Mouse (Mus musculus) intestine, embryonic 16.5 days (tissue): ENCODE measurements around the gene Hmx1. TPM values are rescaled to one million over a fixed set of nuclear protein-coding genes. Genes with fewer than 3 reads are reported as not detected.
A peak's percentile ranks its signal among the peaks of the same experiment; 100 is the strongest.

Experiments
- ATAC-seq: fragments of 200-750 bp; cut with Nextera tagmentation; 2 replicates; pipeline ENCODE4 v1.8.0; 2017; ENCODE audit warnings: moderate TSS enrichment, moderate library complexity
- H3K27ac ChIP-seq: fragments of 300-500 bp; sonication (generic); 2 replicates; pipeline ENCODE4 v1.5.1; 2014; ENCODE audit warnings: mild to moderate bottlenecking, low read length
- H3K27me3 ChIP-seq: fragments of 300-500 bp; sonication (generic); replicated peaks from 2 replicates; pipeline ENCODE4 v1.6.1; 2014; ENCODE audit warnings: low read length, control low read depth, mixed read lengths; ENCODE audit not compliant: control insufficient read depth, insufficient read depth
- H3K36me3 ChIP-seq: fragments of 300-500 bp; sonication (generic); 2 replicates; pipeline ENCODE4 v1.6.1; 2014; ENCODE audit warnings: low read length, control low read depth; ENCODE audit not compliant: control insufficient read depth, insufficient read depth
- H3K4me1 ChIP-seq: fragments of 300-500 bp; sonication (generic); 2 replicates; pipeline ENCODE4 v1.6.1; 2014; ENCODE audit warnings: low read length, control low read depth, mixed read lengths; ENCODE audit not compliant: control insufficient read depth, insufficient read depth
- H3K4me2 ChIP-seq: fragments of 300-500 bp; sonication (generic); 2 replicates; pipeline ENCODE4 v1.6.1; 2014; ENCODE audit warnings: low read depth, low read length, control low read depth
- H3K4me3 ChIP-seq: fragments of 300-500 bp; sonication (generic); 2 replicates; pipeline ENCODE4 v1.5.1; 2014; ENCODE audit warnings: mild to moderate bottlenecking, low read length
- H3K9ac ChIP-seq: fragments of 300-500 bp; sonication (generic); 2 replicates; pipeline ENCODE4 v1.6.1; 2014; ENCODE audit warnings: low read depth, low read length
- H3K9me3 ChIP-seq: fragments of 300-500 bp; sonication (generic); 2 replicates; pipeline ENCODE4 v1.6.1; 2016; ENCODE audit warnings: low read length, control low read depth; ENCODE audit not compliant: control insufficient read depth
- WGBS: fragments of 180-500 bp; shearing (Covaris S2); extraction: QIAGEN DNeasy Blood & Tissue Kit; methylation state at CpG from one replicate; pipeline ENCODE4 v1.1.7; 2014; 5-methylcytosine and 5-hydroxymethylcytosine counted together
- polyA plus RNA-seq: library from polyadenylated mRNA; unstranded; fragments of >200 nt; fragmentation: Nextera tagmentation; extraction: Ambion mirVana; gene quantifications from 2 replicates; pipeline ENCODE4 v1.2.1, GENCODE M21; 2015

Gene Hmx1
- not detected in 2 replicates for polyA plus RNA-seq

GRCm38 (mm10) chr5:35388491-35389111, at the start of gene Hmx1:
Gene Hmx1 (plus strand): TSS chr5:35389108.
- ATAC-seq: peak; percentile 84
- H3K4me3 ChIP-seq: peak within 1 kb of the TSS; percentile 57
- H3K4me2 ChIP-seq: peak within 1 kb of the TSS; percentile 78
- peaks cover 19% of the 10 kb centered on the region for H3K4me1 ChIP-seq
- H3K27ac ChIP-seq: no peak within 1 kb of the TSS
- under 1% methylated on average over 66 of the region's 71 CpGs for WGBS
- H3K9me3 ChIP-seq: no peaks in the 10 kb centered on the region
- H3K9ac ChIP-seq: peak within 1 kb of the TSS; percentile 24; the same call in 1 of the 2 replicates
- H3K27me3 ChIP-seq: peaks cover 98% of the 10 kb centered on the region
- H3K36me3 ChIP-seq: no peaks in the 10 kb centered on the region

- Histone ChIP-seq H3K36me3 (no peaks in the 10 kb centered on the region), H3K4me1 (no peaks in the 10 kb centered on the region), H3K27me3 (no peaks in the 10 kb centered on the region), H3K27ac (no peak overlapping the region), H3K9me3 (no peaks in the 10 kb centered on the region), H3K4me3 (no peak overlapping the region), H3K4me2 (no peak overlapping the region), H3K9ac (no peak overlapping the region)
- 76% methylated on average over 3 of the region's 3 CpGs for WGBS
- ATAC-seq: no peak
These were observed 43.8 kb upstream of the Hmx1 start for GRCm38 (mm10) chr5:35345084-35345483.

- H3K9me3 ChIP-seq: no peaks in the 10 kb centered on the region
- 20% methylated on average over 3 of the region's 3 CpGs for WGBS
- no peak overlapping the region for H3K4me3 ChIP-seq
- no peak overlapping the region for H3K4me2 ChIP-seq
- no peaks in the 10 kb centered on the region for H3K27me3 ChIP-seq
- no peak overlapping the region for H3K27ac ChIP-seq
- H3K4me1 ChIP-seq: no peaks in the 10 kb centered on the region
- no peak for ATAC-seq
- no peak overlapping the region for H3K9ac ChIP-seq
- no peaks in the 10 kb centered on the region for H3K36me3 ChIP-seq
These were observed 40.1 kb upstream of the Hmx1 start for GRCm38 (mm10) chr5:35348794-35349193.

GRCm38 (mm10) chr5:35357544-35358440, 31.1 kb upstream of the Hmx1 start:
- Histone ChIP-seq H3K27ac (no peak overlapping the region), H3K4me1 (no peaks in the 10 kb centered on the region), H3K36me3 (no peaks in the 10 kb centered on the region), H3K9me3 (no peaks in the 10 kb centered on the region), H3K27me3 (no peaks in the 10 kb centered on the region; the same call in 1 of the 2 replicates), H3K9ac (no peak overlapping the region), H3K4me2 (no peak overlapping the region), H3K4me3 (no peak overlapping the region)
- no peak for ATAC-seq
- 45% methylated on average over 9 of the region's 9 CpGs for WGBS

- ATAC-seq: peak; percentile 48; the same call in 1 of the 2 replicates
- H3K27me3 ChIP-seq: peaks cover 11% of the 10 kb centered on the region
- H3K9me3 ChIP-seq: no peaks in the 10 kb centered on the region
- no peak overlapping the region for H3K27ac ChIP-seq
- no peak overlapping the region for H3K4me2 ChIP-seq
- WGBS: 45% methylated on average over 8 of the region's 8 CpGs
- H3K9ac ChIP-seq: no peak overlapping the region
- H3K4me3 ChIP-seq: no peak overlapping the region
- no peaks in the 10 kb centered on the region for H3K36me3 ChIP-seq
- H3K4me1 ChIP-seq: no peaks in the 10 kb centered on the region
These were observed 27.2 kb upstream of the Hmx1 start for GRCm38 (mm10) chr5:35361570-35362284.

- Histone ChIP-seq H3K9me3 (0 out of 2 replicates have a peak, but pooled peaks cover 5% of the 10 kb centered on the region), H3K36me3 (no peaks in the 10 kb centered on the region), H3K4me3 (no peak overlapping the region), H3K4me2 (no peak overlapping the region), H3K9ac (no peak overlapping the region), H3K27ac (no peak overlapping the region), H3K27me3 (peaks cover 15% of the 10 kb centered on the region), H3K4me1 (no peaks in the 10 kb centered on the region)
- WGBS: 45% methylated on average over 20 of the region's 20 CpGs
- no peak for ATAC-seq
These were observed 22.5 kb upstream of the Hmx1 start for GRCm38 (mm10) chr5:35366241-35367032.

- ATAC-seq: no peak
These were observed 20.0 kb upstream of the Hmx1 start for GRCm38 (mm10) chr5:35368916-35369315.

GRCm38 (mm10) chr5:35379066-35379465, 9.8 kb upstream of the Hmx1 start:
- 50% methylated on average over 2 of the region's 2 CpGs for WGBS
- Histone ChIP-seq H3K27me3 (peaks cover 84% of the 10 kb centered on the region), H3K9me3 (no peaks in the 10 kb centered on the region), H3K9ac (no peak overlapping the region), H3K4me3 (no peak overlapping the region), H3K27ac (no peak overlapping the region), H3K36me3 (no peaks in the 10 kb centered on the region), H3K4me1 (no peaks in the 10 kb centered on the region), H3K4me2 (no peak overlapping the region)
- no peak for ATAC-seq

More at GRCm38 (mm10) chr5:35368916-35369315, 20.0 kb upstream of the Hmx1 start:
- 0 out of 2 replicates have a peak, but pooled peaks cover 5% of the 10 kb centered on the region for H3K9me3 ChIP-seq
- no peaks in the 10 kb centered on the region for H3K4me1 ChIP-seq
- 67% methylated on average over 6 of the region's 6 CpGs for WGBS
- no peaks in the 10 kb centered on the region for H3K36me3 ChIP-seq
- no peak overlapping the region for H3K4me2 ChIP-seq
- no peak overlapping the region for H3K27ac ChIP-seq
- H3K9ac ChIP-seq: no peak overlapping the region
- peaks cover 15% of the 10 kb centered on the region for H3K27me3 ChIP-seq
- H3K4me3 ChIP-seq: no peak overlapping the region
